Mouse (Mus musculus) left cerebral cortex, postnatal 14 days (tissue): ENCODE data around the gene Sestd1. TPM values are rescaled to one million over a fixed set of nuclear protein-coding genes. Genes with fewer than 3 reads are reported as not detected.

Experiments used
- DNase-seq, 2 experiments: peaks; one replicate each; pipeline ENCODE4 v3.0.0; 2021 to 2022; ENCODE audit warnings: low spot score in 2 of 2, mixed read lengths in 1 of 2
- intact Hi-C: fragments of 180-260 bp; cut with DNase I; formaldehyde crosslinking; loops from one replicate; pipeline ENCODE4 v1.15.1; 2025
- long read RNA-seq, 2 experiments: library from polyadenylated mRNA; stranded (forward); transcript quantifications; one replicate each; pipeline ENCODE4 v2.0.0; 2021
- total RNA-seq, 2 experiments: library from RNA; stranded (reverse); gene quantifications; 2 replicates each; pipeline ENCODE4 v1.2.3; 2021

Gene Sestd1
- total RNA-seq: 100 to 1,000 TPM in 1 of 2 experiments, 10 to 100 TPM in 1; 92.9 to 102 TPM
- long read RNA-seq, experiment 1, full-length matches to known transcripts: 31 of 47 reads
- long read RNA-seq, experiment 1, partial matches to known transcripts: 2 of 47 reads
- long read RNA-seq, experiment 1, other reads (novel, unspliced or antisense): 14 of 47 reads
- long read RNA-seq, experiment 2, transcript Sestd1-201 (18 exons, 2,720 nt): major isoform, 24 of 48 reads
- long read RNA-seq, experiment 2, partial matches to known transcripts: 5 of 48 reads
- long read RNA-seq, experiment 2, other reads (novel, unspliced or antisense): 19 of 48 reads

GRCm38 (mm10) chr2:77280512-77281409 lies at the start of gene Sestd1:
Sestd1 (minus strand) TSS chr2:77280592.
- intact Hi-C loops: no loop called here
- peak in 1 of 2 experiments; percentile 52 for DNase-seq

- no peak for DNase-seq
- intact Hi-C loops: no loop called here
Observed at GRCm38 (mm10) chr2:77327246-77327645, 46.9 kb upstream of the Sestd1 start.

GRCm38 (mm10) chr2:77323739-77324138 lies 43.3 kb upstream of the Sestd1 start:
- DNase-seq: no peak
- intact Hi-C loops: no loop called here

GRCm38 (mm10) chr2:77323156-77323555 lies 42.8 kb upstream of the Sestd1 start:
- intact Hi-C loops: no loop called here
- peak; percentile 31 to 47 for DNase-seq

GRCm38 (mm10) chr2:77319196-77319595 lies 38.8 kb upstream of the Sestd1 start:
- intact Hi-C loops: no loop called here
- DNase-seq: no peak

GRCm38 (mm10) chr2:77316961-77317360 lies 36.6 kb upstream of the Sestd1 start:
- DNase-seq: no peak
- intact Hi-C loops: no loop called here

- intact Hi-C loops: no loop called here
- DNase-seq: no peak
Observed at GRCm38 (mm10) chr2:77313846-77314245, 33.5 kb upstream of the Sestd1 start.

- no peak for DNase-seq
- intact Hi-C loops: no loop called here
Observed at GRCm38 (mm10) chr2:77312616-77313015, 32.2 kb upstream of the Sestd1 start.

GRCm38 (mm10) chr2:77309313-77309712 lies 28.9 kb upstream of the Sestd1 start:
- DNase-seq: no peak
- intact Hi-C loops: no loop called here

- DNase-seq: no peak
- intact Hi-C loops: no loop called here
Observed at GRCm38 (mm10) chr2:77304494-77304893, 24.1 kb upstream of the Sestd1 start.

- intact Hi-C loops: no loop called here
- DNase-seq: no peak
Observed at GRCm38 (mm10) chr2:77303716-77304115, 23.3 kb upstream of the Sestd1 start.

- intact Hi-C loops: no loop called here
Observed at GRCm38 (mm10) chr2:77302655-77303348, 22.4 kb upstream of the Sestd1 start.

GRCm38 (mm10) chr2:77301687-77302389 lies 21.4 kb upstream of the Sestd1 start:
- DNase-seq: no peak
- intact Hi-C loops: no loop called here

More at GRCm38 (mm10) chr2:77302655-77303348, 22.4 kb upstream of the Sestd1 start:
- DNase-seq: no peak

GRCm38 (mm10) chr2:77289701-77290100 lies 9.3 kb upstream of the Sestd1 start:
- intact Hi-C loops: no loop called here
- no peak for DNase-seq

GRCm38 (mm10) chr2:77286755-77287154 lies 6.4 kb upstream of the Sestd1 start:
- intact Hi-C loops: no loop called here
- DNase-seq: no peak

GRCm38 (mm10) chr2:77284281-77284899 lies 4.0 kb upstream of the Sestd1 start:
- intact Hi-C loops: no loop called here
- DNase-seq: no peak

GRCm38 (mm10) chr2:77279861-77280511 lies 406 bp downstream of the Sestd1 start:
- DNase-seq: peak in 1 of 2 experiments; percentile 38
- intact Hi-C loops: no loop called here

GRCm38 (mm10) chr2:77277272-77277671 lies 3.1 kb downstream of the Sestd1 start:
- intact Hi-C loops: no loop called here
- no peak for DNase-seq
